Mouse (Mus musculus) megakaryocyte-erythroid progenitor cell, adult 5-6 weeks (primary cell): ENCODE results near the gene Sod3. TPM values are rescaled to one million over a fixed set of nuclear protein-coding genes. Genes with fewer than 3 reads are reported as not detected.
A peak's percentile ranks its signal among the peaks of the same experiment; 100 is the strongest.

Source experiments
- ATAC-seq: replicated peaks from 2 replicates; pipeline ENCODE4 v1.8.0; 2016; ENCODE audit warnings: mild to moderate bottlenecking, inconsistent platforms; ENCODE audit not compliant: severe bottlenecking, poor library complexity, low FRiP score, low TSS enrichment
- total RNA-seq, 2 experiments: library from RNA; stranded (forward) in 1 of 2; stranded (reverse) in 1 of 2; fragments of 200-1000, 215-1000 nt in 1 of 2; fragments of >200 nt in 1 of 2; fragmentation: Nextera tagmentation in 1 of 2; gene quantifications; 2 replicates each; pipeline ENCODE4 v1.2.3; 2014 to 2017

Sod3 gene
- total RNA-seq (2014; fragmentation: Nextera tagmentation) (not detected in 2 replicates), total RNA-seq (2017) (not detected in 2 replicates)

DNA sequence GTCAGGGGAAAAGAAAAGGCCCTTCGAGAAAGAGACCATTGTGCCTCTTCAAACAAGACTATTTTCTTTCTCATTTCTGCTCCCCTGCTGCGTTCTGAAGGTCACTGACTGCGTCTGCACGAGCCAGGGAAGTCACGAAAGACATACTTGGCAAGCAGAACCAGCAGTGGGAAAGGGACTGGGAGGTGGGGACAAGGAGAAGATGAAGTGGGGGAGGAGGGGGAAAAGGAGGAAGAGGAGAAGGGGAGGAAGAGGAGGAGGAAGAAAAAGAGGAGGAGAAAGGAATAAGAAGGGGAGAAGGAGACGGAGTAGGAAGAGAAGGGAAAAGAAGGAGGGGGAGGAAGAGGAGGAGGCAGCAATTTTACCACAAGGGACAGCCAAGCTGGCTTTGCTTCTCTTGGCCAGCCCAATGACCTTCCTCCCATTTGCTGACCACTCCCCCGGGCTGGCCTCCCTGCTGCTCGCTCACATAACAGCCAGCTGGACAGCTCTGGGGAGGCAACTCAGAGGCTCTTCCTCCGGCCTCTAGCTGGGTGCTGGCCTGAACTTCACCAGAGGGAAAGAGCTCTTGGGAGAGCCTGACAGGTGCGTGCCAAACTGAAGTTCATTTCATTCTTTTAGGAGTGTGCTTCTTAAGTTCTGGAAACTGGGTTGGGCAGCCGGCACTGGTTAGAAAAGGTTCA lies at the start of gene Sod3:
Gene Sod3, plus strand, starts transcription at position 324 of the 683 bp plus-strand sequence.
- no peak for ATAC-seq

DNA sequence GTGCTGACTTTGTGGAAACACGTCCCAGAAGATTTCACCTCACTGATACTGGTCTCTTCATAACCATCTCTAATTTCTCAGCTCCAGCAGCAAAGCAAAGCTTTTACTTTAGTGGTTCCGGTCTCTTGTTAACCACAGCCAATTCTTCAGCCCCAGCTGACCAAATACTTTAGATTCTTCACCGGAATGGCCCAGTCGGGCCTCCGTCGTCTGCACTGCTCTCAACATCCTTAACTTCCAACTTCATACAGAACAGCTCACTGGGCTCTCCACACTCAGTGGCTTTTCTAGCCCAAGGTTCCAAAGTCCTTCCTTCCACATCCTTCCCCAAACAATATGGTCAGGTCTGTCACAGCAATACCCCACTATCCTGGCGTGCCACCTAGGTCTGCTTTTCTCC lies 46.7 kb upstream of the Sod3 start:
- ATAC-seq, result no peak

DNA sequence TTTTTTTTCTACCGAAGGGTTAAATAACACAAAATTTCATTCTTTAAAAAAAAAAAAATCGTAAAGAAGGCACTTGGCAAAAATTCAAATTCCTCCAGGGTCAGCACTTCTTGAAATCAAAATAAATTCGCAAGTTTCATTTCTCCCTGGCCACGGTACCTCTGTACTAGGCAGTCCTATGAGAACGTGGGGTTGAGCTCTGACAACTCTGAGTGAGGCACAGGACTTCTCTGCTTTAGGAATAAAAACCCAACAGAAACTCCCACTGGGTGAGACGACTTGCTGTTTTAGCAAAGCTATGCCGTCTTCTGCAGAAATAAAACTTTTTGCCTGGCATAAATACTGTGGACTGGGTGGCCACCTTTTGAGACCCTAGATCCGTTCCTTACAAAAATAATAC lies 44.1 kb upstream of the Sod3 start:
- no peak for ATAC-seq

DNA sequence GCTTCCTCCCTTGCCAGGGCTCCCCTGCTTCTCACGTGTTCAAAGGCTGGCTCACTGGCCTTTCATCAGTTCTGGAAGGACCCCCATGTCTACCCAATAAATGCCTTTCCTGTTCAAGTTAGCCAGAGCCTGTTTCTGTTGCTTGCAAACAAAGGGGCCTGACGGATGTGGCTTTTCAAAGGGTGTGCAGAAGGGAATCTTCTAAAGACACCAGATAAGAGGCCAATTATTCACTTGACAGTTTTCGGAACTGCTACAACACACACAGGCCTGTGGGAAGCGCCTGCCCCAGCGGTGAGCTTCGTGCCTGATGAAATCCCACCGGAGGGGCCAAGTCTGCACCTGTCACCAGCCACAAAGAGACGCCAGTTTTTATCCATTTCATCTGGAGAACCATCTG lies 31.5 kb upstream of the Sod3 start:
- ATAC-seq, result no peak

DNA sequence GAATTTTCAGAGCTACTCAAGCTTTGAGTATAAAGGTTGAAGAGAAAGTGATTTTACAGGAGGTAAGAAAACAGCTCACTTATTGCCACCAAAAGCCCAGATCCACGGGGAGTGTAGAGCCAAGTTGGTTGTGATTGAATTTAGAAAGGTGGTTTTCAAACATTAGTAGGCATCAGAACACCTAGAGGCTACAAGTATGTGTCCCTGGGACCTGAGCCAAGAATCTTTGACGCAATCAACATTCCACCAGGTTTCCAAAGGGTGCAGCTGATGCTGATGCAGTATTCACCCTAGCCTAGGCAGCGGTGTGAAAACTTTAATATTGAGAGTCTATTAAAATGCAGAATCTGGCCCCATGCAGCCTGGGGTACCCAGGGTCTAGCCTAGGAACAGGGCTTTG lies 28.0 kb upstream of the Sod3 start:
- no peak for ATAC-seq

DNA sequence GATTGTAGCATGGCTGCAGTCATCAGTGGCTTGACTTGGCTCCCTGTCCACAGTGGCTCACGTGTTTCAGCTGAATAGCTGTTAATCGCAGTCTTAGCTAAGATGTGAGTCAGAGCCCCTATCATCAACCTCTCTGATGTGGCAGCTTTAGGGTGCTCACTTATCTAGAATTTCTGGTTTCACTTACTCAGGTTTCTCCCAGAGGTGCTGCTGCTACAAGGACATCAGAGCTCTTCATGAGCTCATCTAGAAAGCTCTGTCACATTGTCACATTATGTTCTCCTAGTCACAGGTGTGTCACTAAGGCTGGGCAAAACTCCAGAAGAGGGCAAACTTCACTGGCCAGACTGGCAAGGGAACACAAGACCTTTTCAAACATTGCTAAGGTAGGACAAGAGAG lies 24.5 kb upstream of the Sod3 start:
- ATAC-seq, result no peak

DNA sequence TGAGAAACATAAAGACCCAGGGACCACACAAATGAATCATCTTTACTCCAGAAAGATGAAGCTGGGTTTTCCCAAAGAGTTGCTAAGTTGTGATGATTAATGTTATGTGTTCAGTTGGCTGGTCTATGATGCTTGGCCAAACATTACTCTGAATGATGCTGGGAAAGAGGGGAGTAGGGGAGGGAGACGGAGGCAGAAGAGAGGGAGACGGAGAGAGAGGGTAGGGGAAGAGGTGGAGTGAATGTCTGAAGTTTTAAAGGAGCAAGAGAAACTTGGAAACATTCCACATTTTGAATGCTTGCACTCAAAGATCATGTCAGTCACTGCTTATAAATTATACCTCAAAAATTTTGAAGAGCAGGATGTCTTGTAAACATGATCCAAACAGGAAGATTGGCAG lies 16.7 kb upstream of the Sod3 start:
- no peak for ATAC-seq

DNA sequence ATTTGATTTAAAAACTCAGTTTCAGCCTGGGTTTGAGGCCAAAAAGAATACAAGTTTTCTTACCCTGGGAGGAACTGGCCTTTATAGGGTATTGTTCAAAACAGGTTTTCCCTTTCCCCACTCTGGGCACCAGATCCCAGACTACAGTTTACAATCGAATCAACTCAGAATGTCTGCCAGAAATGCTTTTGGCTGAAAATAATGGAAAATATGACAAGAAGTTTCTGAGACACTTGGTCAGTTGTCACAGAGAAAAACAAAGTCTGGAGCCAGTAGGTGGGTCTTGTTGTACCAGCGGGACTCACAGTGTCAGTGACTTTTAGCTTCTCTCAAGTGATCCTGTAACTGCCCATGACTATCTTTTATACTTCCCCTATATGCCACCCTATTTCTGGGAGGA lies 13.1 kb upstream of the Sod3 start:
- no peak for ATAC-seq

DNA sequence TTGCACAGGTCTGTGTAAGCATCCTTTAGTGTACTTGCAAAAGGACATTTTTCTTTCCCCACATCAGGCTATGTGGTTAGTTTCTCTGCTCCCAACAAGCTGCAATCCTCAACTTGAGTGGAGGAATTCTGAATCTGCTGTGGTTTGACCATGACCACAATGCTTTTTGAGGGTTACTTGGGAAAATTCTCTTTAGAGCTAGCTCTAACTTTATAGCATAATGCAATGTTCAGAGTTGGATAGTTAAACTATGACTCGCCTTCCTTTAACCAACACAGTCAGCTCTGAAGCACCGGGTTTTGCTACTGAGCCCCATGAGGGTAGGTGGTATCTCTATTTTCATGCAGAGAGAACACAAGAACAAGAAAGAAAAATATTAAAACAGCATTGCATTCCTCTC lies 12.0 kb upstream of the Sod3 start:
- ATAC-seq, result no peak

DNA sequence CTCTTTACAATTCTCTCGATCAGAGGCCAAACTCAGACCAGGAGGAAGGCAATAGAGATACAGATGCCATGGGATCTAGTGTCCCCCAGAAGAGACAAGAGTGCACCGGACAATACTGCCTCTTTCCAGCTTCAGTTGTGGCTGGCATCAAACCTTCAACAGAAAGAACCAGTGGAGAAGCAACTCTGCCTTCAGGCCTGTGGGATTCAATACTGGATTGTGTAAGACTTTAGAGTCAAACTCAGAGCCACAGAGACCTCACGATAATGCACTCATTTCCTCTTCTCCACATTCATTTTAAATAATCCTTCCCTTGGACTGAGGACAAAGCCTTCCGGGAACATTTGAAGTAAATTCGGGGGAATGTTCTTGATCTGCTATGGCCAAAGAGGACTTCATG lies 10.9 kb upstream of the Sod3 start:
- ATAC-seq, result no peak

DNA sequence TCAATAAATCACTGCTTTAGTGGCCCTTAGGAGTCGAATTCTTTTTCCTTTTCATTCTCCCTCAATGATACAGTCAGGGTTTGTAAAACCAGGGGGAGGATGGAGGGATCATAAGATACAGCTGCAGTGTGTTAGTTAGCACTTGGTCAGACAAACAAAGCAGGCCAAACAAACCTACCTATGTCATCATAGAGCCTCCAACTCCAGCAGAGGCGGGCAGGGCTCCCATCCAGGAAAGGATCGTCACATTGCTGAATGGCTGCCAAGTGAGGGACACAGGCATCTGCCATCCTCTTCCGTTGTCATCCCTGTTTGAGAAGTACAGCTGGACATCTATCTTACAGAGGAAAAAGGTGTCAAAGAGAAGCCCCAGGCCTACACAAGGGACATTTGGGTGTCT lies 9.2 kb upstream of the Sod3 start:
- no peak for ATAC-seq

DNA sequence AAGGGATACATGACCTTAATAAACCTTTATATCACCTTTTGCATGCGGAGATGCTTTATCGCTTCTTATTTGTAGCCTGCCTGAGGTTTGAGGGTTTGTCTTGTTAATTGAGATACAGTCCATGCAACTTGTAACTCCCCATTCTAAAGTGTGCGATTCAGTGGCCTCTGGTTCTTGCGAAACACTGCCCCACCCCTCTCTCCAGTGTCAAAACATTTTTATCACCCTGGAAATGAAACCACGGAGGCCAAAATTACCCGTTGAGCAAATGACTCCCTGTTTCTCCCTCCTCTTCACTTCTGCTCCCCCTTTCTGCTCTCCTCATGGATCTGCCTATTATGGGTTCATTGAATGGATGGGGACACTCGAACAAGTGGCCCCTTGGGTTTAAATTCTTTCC lies 8.0 kb upstream of the Sod3 start:
- ATAC-seq, result no peak

DNA sequence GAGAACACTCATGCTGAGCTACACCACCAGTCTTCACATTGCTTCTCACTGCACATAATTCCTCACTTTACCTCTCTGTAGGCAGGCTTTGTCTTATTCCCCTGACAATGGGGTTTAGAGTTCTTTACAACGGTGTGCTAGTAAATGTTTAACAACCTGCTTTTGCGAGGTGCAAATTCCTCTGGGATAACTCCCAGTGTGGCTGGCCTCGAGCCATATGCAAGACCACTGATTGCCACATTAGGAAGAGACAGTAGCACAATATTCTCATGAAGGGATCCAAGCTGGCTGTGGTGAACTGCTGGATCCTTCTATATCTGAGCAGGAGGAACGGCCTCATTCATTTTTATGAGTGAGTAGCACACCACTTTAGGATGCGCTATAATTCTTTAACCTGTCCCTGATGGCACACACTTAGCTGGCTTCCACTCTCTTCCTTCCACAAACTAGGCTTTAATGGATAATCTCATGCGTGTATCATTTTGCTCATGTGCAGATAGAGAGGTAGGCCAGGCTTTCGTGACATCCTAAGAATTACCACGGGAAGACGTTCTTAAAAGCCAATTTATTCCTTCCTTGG lies 6.3 kb upstream of the Sod3 start:
- ATAC-seq, result no peak

DNA sequence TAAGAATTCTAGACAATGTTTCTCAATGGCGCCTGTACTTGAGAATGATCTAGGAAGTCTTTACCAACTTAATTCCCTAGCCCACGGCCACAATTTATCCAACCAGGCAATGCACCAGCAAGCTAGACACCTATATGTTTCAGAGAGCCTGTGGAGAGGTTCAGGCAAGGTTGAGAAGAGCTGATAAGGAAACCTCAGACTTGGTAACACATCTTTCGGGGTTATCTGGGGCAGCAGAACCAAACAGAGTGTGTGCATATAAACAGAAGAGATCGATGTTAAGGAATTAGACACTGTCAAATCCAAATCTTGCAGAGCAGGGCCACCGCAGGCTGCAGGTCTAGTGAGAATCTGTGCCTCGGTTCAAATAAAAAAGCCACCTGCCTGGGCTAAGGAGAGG lies 5.5 kb upstream of the Sod3 start:
- peak; percentile 65 for ATAC-seq

DNA sequence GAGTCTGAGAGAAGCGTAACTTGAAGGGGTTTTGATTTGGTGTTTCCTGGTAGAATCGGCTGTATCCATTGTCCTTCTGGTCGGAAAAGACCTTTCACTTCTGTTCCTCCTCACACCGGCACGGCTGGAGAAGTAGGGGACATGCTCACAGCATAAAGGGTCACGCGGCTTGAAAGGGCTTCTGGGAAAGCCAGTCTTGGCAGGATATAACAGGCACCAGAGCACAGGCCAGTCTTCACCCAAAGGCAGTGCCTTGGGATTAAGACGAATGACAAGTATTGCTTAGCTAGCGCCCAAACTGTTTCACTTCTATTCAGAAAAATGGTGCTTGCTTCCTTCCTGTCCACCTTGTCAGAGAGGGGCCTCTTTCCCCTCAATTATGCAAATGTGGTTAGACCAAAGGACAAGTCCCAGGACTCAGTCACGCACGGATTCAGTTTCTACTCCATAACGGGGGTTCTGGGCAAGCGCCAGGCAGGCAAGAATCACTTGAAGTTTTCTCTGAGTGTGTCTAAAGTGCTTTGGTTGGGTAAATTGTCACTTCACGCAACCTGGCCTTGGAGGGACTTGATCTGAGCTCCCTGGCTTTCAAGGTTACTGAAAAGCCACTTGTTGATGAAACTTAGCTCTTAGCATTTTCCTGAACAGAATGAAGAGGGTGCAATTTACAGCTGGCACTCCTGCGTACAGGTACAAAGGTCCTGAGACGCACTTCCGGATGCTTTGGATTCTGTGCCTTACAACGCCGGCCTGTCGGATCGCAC lies 3.1 kb upstream of the Sod3 start:
- ATAC-seq, result no peak

DNA sequence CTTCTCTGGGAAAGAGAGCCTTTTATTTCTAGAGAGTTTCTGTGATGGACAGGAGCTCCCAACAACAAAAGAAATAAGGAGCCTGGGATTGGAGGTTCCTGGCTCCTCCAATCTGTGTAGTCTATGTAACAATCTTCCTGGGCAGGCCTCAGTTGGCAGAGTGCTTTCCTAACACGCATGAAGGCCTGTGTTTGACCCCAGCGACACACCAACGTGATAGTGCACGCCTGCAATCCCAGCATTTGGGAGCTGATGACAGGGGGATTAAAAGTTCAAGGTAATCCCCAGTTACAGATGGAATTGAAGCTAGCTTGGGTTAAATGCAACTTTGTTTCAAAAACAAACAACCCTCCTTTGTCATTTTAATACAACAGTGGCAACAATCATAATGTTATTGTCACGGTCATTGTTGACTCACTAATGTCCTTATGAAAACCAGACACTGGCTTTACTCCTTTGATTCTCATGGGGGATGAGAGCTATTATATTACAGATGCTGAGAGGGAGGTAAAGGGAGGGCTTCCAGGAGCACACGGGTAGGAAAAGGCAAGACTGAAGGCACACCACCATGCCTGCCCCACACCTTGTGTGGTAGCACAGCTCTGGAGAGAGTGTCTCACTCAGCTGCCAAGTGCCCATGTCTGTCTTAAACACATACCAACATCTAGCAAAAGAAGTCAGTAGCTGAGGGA lies 669 bp upstream of the Sod3 start:
- ATAC-seq, result no peak

DNA sequence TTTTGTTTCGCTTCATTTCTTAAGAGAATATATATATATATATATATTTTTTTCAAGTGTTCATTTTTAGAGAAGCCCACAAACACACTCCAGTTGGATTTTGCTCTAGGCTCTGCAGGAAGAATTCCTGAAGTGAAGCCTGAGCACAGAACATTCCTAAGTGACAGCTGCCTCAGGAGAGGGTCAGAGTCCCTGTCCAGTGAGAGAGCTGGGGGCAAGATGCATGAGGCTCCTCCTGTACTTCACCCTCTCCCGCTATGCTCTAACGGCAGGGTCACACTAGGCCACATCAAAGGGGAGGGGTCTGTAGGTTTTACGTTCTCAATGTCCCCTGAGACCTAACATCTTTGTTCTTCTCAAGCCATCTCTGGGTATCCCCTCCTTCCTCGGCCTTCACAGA lies 930 bp downstream of the Sod3 start:
- no peak for ATAC-seq

DNA sequence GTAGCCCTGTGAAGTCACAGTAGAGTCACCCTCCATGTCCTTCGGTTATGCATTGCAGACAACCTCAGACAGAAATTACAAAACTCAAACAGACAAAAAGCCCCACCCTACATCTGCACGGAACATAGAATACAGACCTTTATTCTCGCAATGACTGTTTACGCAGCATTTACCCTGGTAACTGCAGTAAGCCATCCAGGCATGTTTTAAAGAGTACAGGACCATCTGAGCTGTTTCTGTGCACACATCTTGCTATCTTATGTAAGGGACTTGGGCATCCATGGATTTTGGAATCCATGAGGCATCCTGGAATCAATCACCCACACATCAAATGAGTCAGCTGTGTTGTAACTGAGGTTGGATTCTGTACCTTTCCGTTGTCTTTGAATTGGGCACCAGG lies 2.3 kb downstream of the Sod3 start:
- no peak for ATAC-seq

DNA sequence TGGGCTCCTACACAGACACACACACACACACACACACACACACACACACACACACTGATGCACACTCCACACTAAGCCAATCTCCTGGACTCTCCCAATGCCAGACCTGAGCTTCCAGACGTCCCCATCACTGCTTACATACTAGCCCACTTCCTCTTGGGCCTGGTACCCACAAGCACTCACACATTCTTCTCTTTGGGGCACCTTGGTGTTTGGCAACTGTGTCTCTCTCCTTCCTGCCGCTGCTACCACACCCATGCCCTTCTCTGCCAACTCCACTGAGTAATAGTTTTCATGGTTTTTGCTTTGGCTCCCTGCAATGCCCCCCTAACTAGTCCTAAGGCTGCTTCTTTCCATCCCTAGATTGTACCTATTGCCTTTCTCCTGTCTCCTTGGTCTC lies 3.1 kb downstream of the Sod3 start:
- no peak for ATAC-seq
